Comparison of ENCODE assay signal across 25 mouse cellular contexts in the genomic region with DNA sequence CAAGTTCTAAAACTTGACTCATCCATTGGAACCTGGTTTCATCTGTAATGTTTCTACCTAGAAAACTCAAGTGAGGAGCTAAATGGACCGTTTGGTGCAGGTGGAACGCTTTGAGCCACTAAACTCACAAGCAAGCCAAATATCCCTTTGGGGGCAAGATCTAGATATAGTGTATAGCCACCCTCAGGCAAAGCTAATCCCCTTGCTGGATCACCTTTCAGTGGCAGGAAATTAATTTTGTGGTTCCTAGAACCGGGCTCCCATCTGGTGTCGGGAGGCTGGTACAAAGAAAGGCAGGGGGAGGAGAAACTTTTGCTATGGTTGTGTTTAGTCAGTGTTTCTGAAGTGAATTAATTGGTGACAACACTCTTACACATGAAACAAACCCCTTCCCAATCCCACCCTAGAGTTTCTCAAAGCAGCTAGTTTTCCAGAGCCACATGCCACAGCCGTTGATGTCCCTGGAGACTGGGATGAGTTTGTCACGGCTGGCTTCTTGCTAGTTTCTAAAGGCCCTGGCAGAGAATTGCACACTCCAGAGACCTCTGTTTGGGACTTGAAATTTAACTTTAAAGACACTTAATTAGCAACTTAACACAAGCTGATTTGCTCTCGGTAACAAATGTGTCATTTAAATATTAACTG. TPM values are rescaled to one million over a fixed set of nuclear protein-coding genes. Genes with fewer than 3 reads are reported as not detected.
A peak's percentile ranks its signal among the peaks of the same experiment; 100 is the strongest.
DNase-seq lines count a peak whose midpoint lies in the region; ATAC-seq and TF ChIP-seq lines count a peak whose summit lies in the region.
"Had no signal": no experiment of that assay in that cellular context is flagged by ENCODE, and none has a peak within 500 bp of the region (broad histone marks: within the 10 kb centered on the region; RNA-seq: fewer than 3 reads in every experiment).

No protein-coding gene starts in this region.

- H3K4me2 ChIP-seq in kidney, embryonic 16.5 days (replicated peaks; ENCODE audit: low read depth, low read length) = no peak overlapping the region
- no peak overlapping the region for H3K4me2 ChIP-seq in midbrain, embryonic 14.5 days (ENCODE audit: low read length)
- peak overlapping the region; percentile 72 for H3K4me2 ChIP-seq in myocyte (ENCODE audit: low read depth)
- H3K4me2 ChIP-seq: liver, embryonic 12.5 days; midbrain, embryonic 12.5 days had no signal

- 42% methylated on average over 7 of the region's 7 CpGs for WGBS in kidney, embryonic 16.5 days
- 30% methylated on average over 7 of the region's 7 CpGs for WGBS in midbrain, embryonic 14.5 days
- 52% methylated on average over 7 of the region's 7 CpGs for WGBS in midbrain, embryonic 10.5 days

- no peak overlapping the region for H3K27ac ChIP-seq in kidney, embryonic 16.5 days (ENCODE audit: low read length)
- no peak overlapping the region for H3K27ac ChIP-seq in midbrain, embryonic 14.5 days (replicated peaks; ENCODE audit: low read depth, low read length)
- H3K27ac ChIP-seq in midbrain, embryonic 10.5 days (replicated peaks) = no peak overlapping the region
- H3K27ac ChIP-seq: hindbrain, embryonic 15.5 days; layer of hippocampus, adult 2 months; liver, embryonic 12.5 days; midbrain, embryonic 12.5 days; neural tube, embryonic 13.5 days; stomach, postnatal 0 days had no signal

- H3K79me2 ChIP-seq in myocyte (ENCODE audit: control insufficient read depth, insufficient read depth) = no peaks in the 10 kb centered on the region

- intact Hi-C loops in heart, postnatal 10 days (cut with DNase I) = loop anchor here (2.0 to 5.0 kb wide), 2 partner anchors 17 to 205 kb away; no protein-coding TSS in a partner anchor
- intact Hi-C loops in left cerebral cortex, postnatal 4 days (cut with DNase I) = no loop called here

- DNase-seq in heart, adult 11 months = peak; percentile 89
- DNase-seq in heart, postnatal 10 days = no peak
- peak; percentile 50 for DNase-seq in kidney, adult 9 months
- DNase-seq in midbrain, embryonic 14.5 days = peak; percentile 31
- no peak for DNase-seq in midbrain, embryonic 10.5 days (ENCODE audit: low spot score)
- DNase-seq in left cerebral cortex, postnatal 4 days = no peak
- DNase-seq: adrenal gland, postnatal 25 days; cerebellum, adult 18-20 months; cerebellum, postnatal 10 days; kidney, adult 18-20 months; kidney, postnatal 14 days; liver, postnatal 0 days; right cerebral cortex, postnatal 4 days; thymus, adult 18-20 months; thymus, postnatal 25 days had no signal

- H3K4me3 ChIP-seq in kidney, embryonic 16.5 days (ENCODE audit: low read length) = no peak overlapping the region
- no peak overlapping the region for H3K4me3 ChIP-seq in midbrain, embryonic 14.5 days (replicated peaks; ENCODE audit: low read depth, low read length)
- no peak overlapping the region for H3K4me3 ChIP-seq in midbrain, embryonic 10.5 days
- no peak overlapping the region for H3K4me3 ChIP-seq in myocyte
- H3K4me3 ChIP-seq: layer of hippocampus, adult 2 months; liver, embryonic 12.5 days; midbrain, embryonic 12.5 days; neural tube, embryonic 13.5 days had no signal

- no peak for TF ChIP-seq POLR2A in myocyte (IDR thresholded peaks at IDR 0.05; ENCODE audit: insufficient read length, low read depth)

- peaks cover 23% of the 10 kb centered on the region for H3K4me1 ChIP-seq in kidney, embryonic 16.5 days (ENCODE audit: insufficient read depth, low read length)
- H3K4me1 ChIP-seq in midbrain, embryonic 14.5 days (ENCODE audit: control insufficient read depth, insufficient read depth, low read length) = peaks cover 15% of the 10 kb centered on the region; the same call in 1 of the 2 replicates
- peaks cover 25% of the 10 kb centered on the region for H3K4me1 ChIP-seq in midbrain, embryonic 10.5 days

- H3K27me3 ChIP-seq in kidney, embryonic 16.5 days (ENCODE audit: insufficient read depth, low read length) = peaks cover 50% of the 10 kb centered on the region
- no peaks in the 10 kb centered on the region for H3K27me3 ChIP-seq in midbrain, embryonic 14.5 days (ENCODE audit: control insufficient read depth, insufficient read depth, low read length)
- H3K27me3 ChIP-seq in midbrain, embryonic 10.5 days (ENCODE audit: low read depth, poor library complexity, severe bottlenecking) = peaks cover 30% of the 10 kb centered on the region
- H3K27me3 ChIP-seq in myocyte (ENCODE audit: control insufficient read depth, insufficient read depth, insufficient read length) = no peaks in the 10 kb centered on the region
- H3K27me3 ChIP-seq: hindbrain, embryonic 15.5 days; neural tube, embryonic 13.5 days had no signal

- no peak overlapping the region for H3ac ChIP-seq in myocyte (ENCODE audit: control insufficient read depth, insufficient read length)

- H3K9ac ChIP-seq in kidney, embryonic 16.5 days (replicated peaks; ENCODE audit: low read length) = no peak overlapping the region
- H3K9ac ChIP-seq in midbrain, embryonic 14.5 days (replicated peaks; ENCODE audit: low read length) = no peak overlapping the region
- H3K9ac ChIP-seq: hindbrain, embryonic 15.5 days; liver, embryonic 12.5 days; liver, postnatal 0 days; midbrain, embryonic 12.5 days; neural tube, embryonic 13.5 days had no signal

- no peaks in the 10 kb centered on the region for H3K36me3 ChIP-seq in kidney, embryonic 16.5 days (ENCODE audit: insufficient read depth, low read length)
- H3K36me3 ChIP-seq in midbrain, embryonic 14.5 days (ENCODE audit: control insufficient read depth, insufficient read depth, low read length) = no peaks in the 10 kb centered on the region
- H3K36me3 ChIP-seq in midbrain, embryonic 10.5 days = no peaks in the 10 kb centered on the region
- no peaks in the 10 kb centered on the region for H3K36me3 ChIP-seq in myocyte (ENCODE audit: control insufficient read depth, insufficient read depth)
- H3K36me3 ChIP-seq: hindbrain, embryonic 15.5 days; liver, embryonic 12.5 days; midbrain, embryonic 12.5 days had no signal

- ATAC-seq in kidney, embryonic 16.5 days (ENCODE audit: low FRiP score, low TSS enrichment) = no peak
- no peak for ATAC-seq in midbrain, embryonic 14.5 days (ENCODE audit: low FRiP score, low TSS enrichment)
- ATAC-seq: forebrain, embryonic 14.5 days; liver, embryonic 12.5 days; liver, postnatal 0 days had no signal

- no peaks in the 10 kb centered on the region for H3K9me3 ChIP-seq in kidney, embryonic 16.5 days (ENCODE audit: low read length)
- H3K9me3 ChIP-seq in midbrain, embryonic 14.5 days (ENCODE audit: control insufficient read depth, low read length) = no peaks in the 10 kb centered on the region
- no peaks in the 10 kb centered on the region for H3K9me3 ChIP-seq in midbrain, embryonic 10.5 days (replicated peaks)
- H3K9me3 ChIP-seq: hindbrain, embryonic 15.5 days; liver, embryonic 12.5 days; midbrain, embryonic 12.5 days; neural tube, embryonic 13.5 days had no signal

TF ChIP-seq in myocyte, 11 proteins besides CTCF, POLR2A, EP300 and RAD21:
- TF ChIP-seq MYOD1 (IDR thresholded peaks at IDR 0.05; ENCODE audit: control insufficient read depth in 1 of 3, insufficient read length in 2 of 3, low read depth in 2 of 3) (no peak), MYOG (IDR thresholded peaks at IDR 0.05; ENCODE audit: control insufficient read depth in 1 of 3, insufficient read depth in 1 of 3, insufficient read length in 2 of 3, low read depth in 2 of 3) (no peak), MAX (IDR thresholded peaks at IDR 0.05; ENCODE audit: low read depth) (no peak), SRF (IDR thresholded peaks at IDR 0.05; ENCODE audit: control insufficient read depth, insufficient read length, low read depth) (no peak), CEBPB (IDR thresholded peaks at IDR 0.05; ENCODE audit: insufficient read depth, poor library complexity, severe bottlenecking) (no peak), TCF12 (IDR thresholded peaks at IDR 0.05; ENCODE audit: insufficient read depth, poor library complexity, severe bottlenecking) (no peak), TCF3 (IDR thresholded peaks at IDR 0.05; ENCODE audit: insufficient read length, low read depth) (no peak), POLR2AphosphoS2 (IDR thresholded peaks at IDR 0.05; ENCODE audit: insufficient read length, low read depth) (no peak), E2F4 (IDR thresholded peaks at IDR 0.05; ENCODE audit: insufficient read depth) (no peak), USF1 (IDR thresholded peaks at IDR 0.05; ENCODE audit: low read depth) (no peak), REST (IDR thresholded peaks at IDR 0.05; ENCODE audit: insufficient read depth, insufficient read length) (no peak)

RNA-seq across cellular contexts. Expression of a gene that starts 19.7 kb away (rescaled TPM):
- 100 to 1,000 TPM; 127 to 133 TPM for total RNA-seq in heart, postnatal 10 days (2021)
- 23.9 and 27.2 TPM in 2 replicates for polyA plus RNA-seq in kidney, embryonic 16.5 days (2015; fragmentation: Nextera tagmentation; extraction: Ambion mirVana)
- 144 and 150 TPM in 2 replicates for polyA plus RNA-seq in midbrain, embryonic 14.5 days (2014; fragmentation: Nextera tagmentation; extraction: Ambion mirVana)
- 27.9 and 30.4 TPM in 2 replicates for polyA plus RNA-seq in midbrain, embryonic 10.5 days (2016; fragmentation: Nextera tagmentation; extraction: Ambion mirVana)
- polyA plus RNA-seq in myocyte (2012; fragmentation: generic; extraction: Trizol) = 27.5 TPM
- total RNA-seq in left cerebral cortex, postnatal 4 days (2021) = 10 to 100 TPM; 78.0 to 81.5 TPM
- total RNA-seq: common myeloid progenitor, adult 5-6 weeks had no signal

Comparison
In these comparisons a context has a peak if more than half of its experiments do, and no peak if none do; other contexts are left out.
1. DNase-seq: peak in heart, adult 11 months (single experiment), kidney, adult 9 months (single experiment) and midbrain, embryonic 14.5 days (single experiment); none in heart, postnatal 10 days (0 of 2), midbrain, embryonic 10.5 days (single experiment) and left cerebral cortex, postnatal 4 days (single experiment).